Mouse (Mus musculus) embryonic fibroblast, embryonic 13.5 days (primary cell): ENCODE measurements at regions not wholly inside any gene's neighbourhood (a gene's known extent, or its start where the extent isn't known, plus 50 kb on each side); places are given as distances from the start of the nearest gene placed in this dataset.

Source experiments
- H3K27ac ChIP-seq: 2 replicates; pipeline ENCODE4 v1.5.1; 2012; ENCODE audit warnings: low read length, control low read depth, inconsistent platforms; ENCODE audit not compliant: insufficient read depth
- H3K4me1 ChIP-seq: 2 replicates; pipeline ENCODE4 v1.6.1; 2011; ENCODE audit warnings: low read length; ENCODE audit not compliant: control insufficient read depth, insufficient read depth
- H3K4me3 ChIP-seq: 2 replicates; pipeline ENCODE4 v1.5.1; 2011; ENCODE audit warnings: mild to moderate bottlenecking, control low read depth, low read length; ENCODE audit not compliant: insufficient read depth
- CTCF ChIP-seq: IDR thresholded peaks from 2 replicates; pipeline ENCODE4 v1.5.1; 2011; ENCODE audit warnings: mild to moderate bottlenecking, control low read depth, low read length, moderate library complexity, borderline replicate concordance; ENCODE audit not compliant: insufficient read depth
- POLR2A ChIP-seq: IDR thresholded peaks from 2 replicates; pipeline ENCODE4 v1.6.1; 2011; ENCODE audit warnings: low read depth, mild to moderate bottlenecking, control low read depth, low read length, moderate library complexity

GRCm38 (mm10) chr5:133601241-133601739 is 498.2 kb upstream of the Castor2 start:
- no peak for TF ChIP-seq CTCF
- TF ChIP-seq POLR2A = no peak
- Histone ChIP-seq H3K27ac (no peak overlapping the region), H3K4me1 (peaks cover 2% of the 10 kb centered on the region; the same call in 1 of the 2 replicates), H3K4me3 (no peak overlapping the region)

DNA sequence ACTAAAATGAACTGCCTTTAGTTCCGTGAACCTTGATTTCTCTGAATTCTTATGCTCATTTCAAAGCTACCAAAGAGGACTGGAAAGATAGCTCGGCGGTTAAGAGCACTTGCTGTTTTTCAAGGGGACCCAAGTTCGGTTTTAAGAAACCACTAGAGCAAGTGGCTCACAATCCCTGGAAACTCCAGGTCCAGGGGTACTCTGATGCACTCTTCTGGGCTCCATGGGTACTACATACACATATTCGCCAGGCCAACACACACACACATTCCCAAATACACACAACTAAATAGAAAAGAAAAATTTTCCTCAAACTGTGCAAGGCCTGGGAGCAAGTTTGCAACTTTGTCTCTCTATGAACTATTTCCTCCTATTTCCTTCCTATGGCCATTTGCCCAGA is 498.9 kb upstream of the Castor2 start:
- H3K4me1 ChIP-seq = no peaks in the 10 kb centered on the region
- H3K4me3 ChIP-seq = no peak overlapping the region
- TF ChIP-seq CTCF = no peak
- TF ChIP-seq POLR2A = no peak
- no peak overlapping the region for H3K27ac ChIP-seq

- Histone ChIP-seq H3K4me3 (no peak overlapping the region), H3K4me1 (no peaks in the 10 kb centered on the region), H3K27ac (no peak overlapping the region)
- TF ChIP-seq CTCF = no peak
- TF ChIP-seq POLR2A = no peak
These were observed 501.4 kb upstream of the Castor2 start for GRCm38 (mm10) chr5:133598105-133598504.

DNA sequence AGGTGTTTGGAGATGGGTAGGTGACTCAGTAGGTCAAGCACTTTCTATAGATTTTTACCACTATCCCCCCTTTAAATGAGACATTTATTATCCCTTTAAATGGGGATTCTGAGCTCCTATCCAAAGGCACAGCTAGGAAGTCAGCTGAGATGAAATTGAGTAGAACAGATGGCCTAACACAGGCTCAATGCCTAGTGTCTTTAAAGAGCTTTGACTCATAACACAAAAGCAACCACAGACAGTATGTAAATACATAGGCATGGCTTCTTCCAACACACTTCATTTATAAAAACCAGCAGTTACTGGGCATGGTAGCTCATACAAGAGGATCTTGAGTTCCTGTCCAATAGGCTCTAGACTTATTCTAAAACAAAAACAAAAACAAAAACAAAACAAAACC is 513.0 kb upstream of the Castor2 start:
- Histone ChIP-seq H3K27ac (no peak overlapping the region), H3K4me3 (no peak overlapping the region), H3K4me1 (no peaks in the 10 kb centered on the region)
- TF ChIP-seq POLR2A (no peak), CTCF (no peak)

GRCm38 (mm10) chr5:133585181-133585580 is 514.3 kb upstream of the Castor2 start:
- Histone ChIP-seq H3K27ac (no peak overlapping the region), H3K4me1 (no peaks in the 10 kb centered on the region), H3K4me3 (no peak overlapping the region)
- TF ChIP-seq CTCF (no peak), POLR2A (no peak)

DNA sequence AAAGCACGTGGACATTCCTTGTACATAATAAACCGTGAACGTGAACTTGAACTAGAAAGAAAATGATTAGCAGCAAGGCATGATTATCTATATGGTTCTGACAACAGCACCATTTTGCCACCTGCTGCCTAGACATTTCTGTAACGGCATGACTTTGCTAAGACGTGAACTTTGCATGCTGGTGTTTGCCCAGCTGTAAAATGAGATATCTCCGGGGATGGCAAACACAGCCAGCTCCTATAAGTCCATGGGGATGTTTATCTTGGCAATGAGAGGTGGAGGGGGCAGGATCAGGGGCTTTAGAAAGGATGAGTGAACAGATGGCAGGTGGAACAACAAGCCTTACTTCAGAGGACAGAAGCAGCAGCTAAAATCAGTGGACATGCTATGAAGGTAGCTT is 522.9 kb upstream of the Castor2 start:
- Histone ChIP-seq H3K27ac (no peak overlapping the region), H3K4me1 (no peaks in the 10 kb centered on the region), H3K4me3 (no peak overlapping the region)
- no peak for TF ChIP-seq POLR2A
- TF ChIP-seq CTCF = no peak

DNA sequence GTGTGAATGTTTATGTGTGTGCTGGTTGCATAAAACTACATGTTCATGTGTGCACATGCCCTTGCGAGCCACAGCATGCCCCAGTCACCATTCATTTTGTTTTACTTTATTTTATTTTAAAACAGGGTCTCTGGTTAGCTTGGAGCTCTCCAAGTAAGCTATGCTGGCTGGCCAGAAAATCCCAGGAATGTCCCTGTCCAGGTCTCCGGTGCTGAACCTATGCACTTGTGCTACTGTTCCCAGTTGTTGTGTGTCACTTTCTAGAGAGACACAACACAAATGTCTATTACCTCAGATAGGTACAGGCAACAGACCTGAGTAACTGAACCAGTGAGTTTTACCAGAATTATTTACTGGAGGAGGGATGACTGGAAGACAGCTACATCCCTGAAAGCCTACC is 530.4 kb upstream of the Castor2 start:
- no peak overlapping the region for H3K27ac ChIP-seq
- H3K4me1 ChIP-seq = no peaks in the 10 kb centered on the region
- no peak overlapping the region for H3K4me3 ChIP-seq
- TF ChIP-seq CTCF (no peak), POLR2A (no peak)

- H3K27ac ChIP-seq = no peak overlapping the region
- no peak overlapping the region for H3K4me3 ChIP-seq
- TF ChIP-seq POLR2A (no peak), CTCF (no peak)
- no peaks in the 10 kb centered on the region for H3K4me1 ChIP-seq
These were observed 533.0 kb upstream of the Castor2 start for GRCm38 (mm10) chr5:133566506-133566905.

- Histone ChIP-seq H3K4me1 (no peaks in the 10 kb centered on the region), H3K27ac (no peak overlapping the region), H3K4me3 (no peak overlapping the region)
- TF ChIP-seq POLR2A (no peak), CTCF (no peak)
These were observed 548.9 kb upstream of the Castor2 start for GRCm38 (mm10) chr5:133550657-133551056.

DNA sequence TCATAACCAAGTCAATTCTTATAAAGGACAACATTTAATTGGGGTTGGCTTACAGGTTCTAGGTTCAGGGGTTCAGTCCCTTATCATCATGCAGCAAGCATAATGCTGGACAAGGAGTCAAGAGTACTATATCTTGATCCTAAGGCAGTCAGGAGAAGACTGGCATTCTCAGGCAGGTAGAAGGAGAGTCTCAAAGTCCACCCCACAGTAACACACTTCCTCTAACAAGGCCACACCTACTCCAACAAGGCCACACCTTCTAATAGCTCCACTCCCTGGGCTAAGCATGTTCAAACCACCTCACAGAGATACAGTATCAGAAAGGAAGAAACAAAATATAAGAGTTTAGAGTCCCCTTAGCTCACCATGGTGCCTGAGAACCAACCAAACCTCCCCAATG is 557.3 kb upstream of the Castor2 start:
- no peak for TF ChIP-seq POLR2A
- no peak for TF ChIP-seq CTCF
- no peak overlapping the region for H3K27ac ChIP-seq
- no peak overlapping the region for H3K4me3 ChIP-seq
- no peaks in the 10 kb centered on the region for H3K4me1 ChIP-seq

DNA sequence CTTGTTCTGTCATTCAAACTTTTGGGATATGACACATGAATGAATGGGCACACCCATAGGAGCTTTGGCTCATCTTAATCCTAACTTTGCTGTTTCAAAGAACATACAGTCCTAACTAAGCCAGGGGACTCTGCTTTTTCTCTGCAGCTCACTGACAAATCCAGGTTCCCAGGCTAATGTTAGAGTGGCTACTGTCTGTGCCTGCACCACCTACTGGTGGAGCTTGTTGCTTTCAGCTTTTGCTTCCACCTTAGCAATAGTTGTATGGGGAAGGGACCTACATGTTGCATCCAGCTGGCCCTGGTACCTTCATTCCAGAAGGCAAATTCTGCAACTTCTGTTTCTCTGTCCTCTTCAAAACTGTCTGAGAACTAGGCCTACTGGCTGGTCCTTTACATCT is 566.8 kb upstream of the Castor2 start:
- TF ChIP-seq POLR2A = no peak
- no peak for TF ChIP-seq CTCF
- Histone ChIP-seq H3K27ac (no peak overlapping the region), H3K4me3 (no peak overlapping the region), H3K4me1 (no peaks in the 10 kb centered on the region)
